Mouse (Mus musculus): ENCODE data around the gene Olfr894.
"Not testable (repeated sequence)": the region's sequence is repeated elsewhere in the genome, so short reads cannot be mapped to it uniquely, and the experiment has no call there.

Gene Olfr894

GRCm38 (mm10) chr9:38217755-38218154 lies at the start of gene Olfr894:
Olfr894 (plus strand) TSS chr9:38218055.
- no peak for ATAC-seq (ENCODE audit: low TSS enrichment)

- not testable (repeated sequence) for ATAC-seq (ENCODE audit: low TSS enrichment)
These were observed 49.5 kb upstream of the Olfr894 start for GRCm38 (mm10) chr9:38168341-38168740.

GRCm38 (mm10) chr9:38180721-38181120 lies 37.1 kb upstream of the Olfr894 start, which contains the start of gene Olfr891:
Olfr891 (minus strand) TSS chr9:38180821.
- ATAC-seq (ENCODE audit: low TSS enrichment) = no peak

- no peak for ATAC-seq (ENCODE audit: low TSS enrichment)
These were observed 9.8 kb upstream of the Olfr894 start, which contains the start of gene Olfr893 for GRCm38 (mm10) chr9:38208065-38208464. Olfr893 (plus strand) TSS chr9:38208365.

- ATAC-seq (ENCODE audit: low TSS enrichment) = no peak
These were observed 34.6 kb downstream of the Olfr894 start, which contains the start of gene Olfr143 for GRCm38 (mm10) chr9:38252474-38252873. Olfr143 (plus strand) TSS chr9:38252774.

- ATAC-seq (ENCODE audit: low TSS enrichment) = no peak
These were observed 49.7 kb downstream of the Olfr894 start, which contains the start of gene Olfr895 for GRCm38 (mm10) chr9:38267551-38267950. Olfr895 (plus strand) TSS chr9:38267851.

Measured in frontal cortex, adult (tissue).